Mouse (Mus musculus) liver, postnatal 0 days (tissue): ENCODE results near the gene Tead3.

ENCODE experiments used
- CTCF ChIP-seq: sonication (generic); IDR thresholded peaks from 2 replicates; pipeline ENCODE4 v1.5.1; 2016; ENCODE audit warnings: antibody characterized with exemption, low read depth
- EP300 ChIP-seq: IDR thresholded peaks from 2 replicates; pipeline ENCODE4 v1.6.1; 2016; ENCODE audit warnings: antibody characterized with exemption, low read depth, mild to moderate bottlenecking

DNA sequence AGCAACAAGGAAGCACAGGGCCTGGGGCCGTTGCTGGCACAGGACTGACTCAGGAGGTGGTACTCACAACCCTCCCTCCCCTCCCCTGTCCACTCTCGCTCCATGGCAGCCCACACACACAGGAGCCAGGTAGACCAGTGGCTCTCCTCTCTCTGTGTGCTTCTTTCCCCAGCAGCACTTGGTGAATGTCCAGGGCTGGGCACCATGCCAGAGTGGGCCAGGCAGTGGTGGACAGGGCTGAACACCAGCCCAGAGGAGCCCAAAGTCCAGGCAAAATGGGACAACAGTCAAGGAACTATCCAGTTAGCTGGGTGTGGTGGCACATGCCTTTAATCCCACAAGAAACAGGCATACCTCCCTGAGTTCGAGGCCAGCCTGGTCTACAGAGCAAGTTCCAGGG is 60.4 kb downstream of the Tead3 start:
- TF ChIP-seq CTCF (no peak), EP300 (no peak)
